Mouse (Mus musculus): ENCODE data around the gene Pde4d. TPM values are rescaled to one million over a fixed set of nuclear protein-coding genes. Genes with fewer than 3 reads are reported as not detected.

Gene Pde4d
- total RNA-seq, 2 experiments from 2014 or later: 26.1 to 30.2 TPM

GRCm38 (mm10) chr13:109231848-109232460 is 782.2 kb downstream of the Pde4d start:
- no peak for DNase-seq (ENCODE audit: low spot score in 2 of 2)

- DNase-seq (ENCODE audit: low spot score in 2 of 2): no peak
Observed at GRCm38 (mm10) chr13:109232531-109232930, 782.8 kb downstream of the Pde4d start.

- DNase-seq (ENCODE audit: low spot score in 2 of 2): no peak
Observed at GRCm38 (mm10) chr13:109233911-109234613, 784.3 kb downstream of the Pde4d start.

GRCm38 (mm10) chr13:109236047-109236446 is 786.3 kb downstream of the Pde4d start:
- DNase-seq (ENCODE audit: low spot score in 2 of 2): no peak

DNA sequence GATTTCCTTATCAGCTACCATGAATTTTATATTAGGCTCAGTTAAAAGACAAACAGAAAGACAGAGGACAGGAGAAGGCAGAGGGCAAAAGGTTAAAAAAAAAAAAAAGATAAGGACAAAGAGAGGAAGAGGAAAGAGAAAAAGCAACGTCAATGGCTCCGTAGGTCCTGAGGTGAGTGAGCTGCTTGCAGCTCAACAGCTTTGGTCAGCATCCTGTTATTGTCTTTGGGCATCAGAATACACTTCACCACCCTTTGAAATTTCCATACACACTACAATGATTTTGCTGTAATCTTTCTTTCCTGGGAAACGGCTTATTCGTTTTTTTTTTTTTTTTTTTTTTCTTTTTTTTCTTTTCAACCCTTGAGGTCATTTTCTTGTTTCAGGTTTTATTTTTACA is 788.9 kb downstream of the Pde4d start:
- no peak for DNase-seq (ENCODE audit: low spot score in 2 of 2)

- DNase-seq (ENCODE audit: low spot score in 2 of 2): no peak
Observed at GRCm38 (mm10) chr13:109239296-109239695, 789.5 kb downstream of the Pde4d start.

- no peak for DNase-seq (ENCODE audit: low spot score in 2 of 2)
Observed at GRCm38 (mm10) chr13:109242456-109243050, 792.8 kb downstream of the Pde4d start.

- DNase-seq (ENCODE audit: low spot score in 2 of 2): no peak
Observed at GRCm38 (mm10) chr13:109243160-109243559, 793.4 kb downstream of the Pde4d start.

GRCm38 (mm10) chr13:109247061-109247460 is 797.3 kb downstream of the Pde4d start:
- no peak for DNase-seq (ENCODE audit: low spot score in 2 of 2)

GRCm38 (mm10) chr13:109249315-109249714 is 799.6 kb downstream of the Pde4d start:
- no peak for DNase-seq (ENCODE audit: low spot score in 2 of 2)

DNA sequence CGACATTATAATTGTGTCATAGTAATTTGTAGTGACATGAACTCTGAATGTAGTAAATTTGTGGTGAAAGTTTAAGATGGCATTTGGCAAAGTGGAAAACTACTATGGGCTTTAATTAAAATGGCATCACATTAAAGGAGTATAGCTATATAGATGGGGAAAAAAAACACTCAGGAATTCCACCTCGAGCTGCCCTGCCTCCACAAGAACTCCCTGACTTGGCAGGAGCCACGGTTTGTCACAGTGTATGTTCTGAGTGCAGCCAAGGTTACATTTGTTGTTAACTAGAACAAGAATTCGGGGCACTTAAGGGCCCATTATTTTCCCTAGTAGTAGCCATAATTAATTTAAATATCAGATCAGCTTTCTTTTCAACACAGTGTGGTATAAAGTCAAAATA is 805.9 kb downstream of the Pde4d start:
- no peak for DNase-seq (ENCODE audit: low spot score in 2 of 2)

GRCm38 (mm10) chr13:109260220-109260795 is 810.6 kb downstream of the Pde4d start:
- peak; percentile 27 to 38 for DNase-seq (ENCODE audit: low spot score in 2 of 2)

DNA sequence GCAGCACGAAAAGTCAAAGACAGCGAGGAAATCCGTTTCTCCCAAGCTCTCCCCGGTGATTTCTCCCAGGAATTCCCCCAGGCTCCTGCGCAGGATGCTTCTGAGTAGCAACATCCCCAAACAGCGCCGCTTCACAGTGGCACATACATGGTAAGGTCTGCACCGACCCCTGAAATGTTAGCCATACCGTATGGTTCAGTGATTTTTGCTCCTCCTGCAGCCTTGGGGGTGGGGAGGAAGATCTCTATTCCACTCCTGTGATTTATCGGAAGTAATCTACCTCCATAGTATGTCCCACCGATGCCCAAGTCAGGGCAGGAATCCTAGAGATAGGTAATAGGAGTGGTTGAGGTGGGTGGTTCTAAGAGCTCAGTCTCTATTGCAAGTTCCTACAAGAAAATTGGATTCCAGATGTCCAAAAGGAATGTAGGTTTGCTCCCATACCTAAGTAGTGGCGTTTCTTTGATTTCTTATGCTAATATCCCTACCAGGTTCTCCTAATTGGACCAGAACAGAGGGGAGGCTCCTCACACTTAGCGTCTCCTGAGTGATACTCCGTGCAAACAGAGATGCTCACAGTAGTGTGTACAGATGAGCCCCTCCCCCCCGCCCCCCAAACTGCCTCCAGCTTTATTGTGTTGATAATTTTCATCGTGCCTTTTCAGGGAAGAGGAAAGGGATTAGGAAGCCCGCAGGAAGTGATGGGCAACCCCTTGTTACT is 811.2 kb downstream of the Pde4d start:
- no peak for DNase-seq (ENCODE audit: low spot score in 2 of 2)

GRCm38 (mm10) chr13:109261642-109262220 is 812.0 kb downstream of the Pde4d start:
- DNase-seq (ENCODE audit: low spot score in 2 of 2): no peak

DNA sequence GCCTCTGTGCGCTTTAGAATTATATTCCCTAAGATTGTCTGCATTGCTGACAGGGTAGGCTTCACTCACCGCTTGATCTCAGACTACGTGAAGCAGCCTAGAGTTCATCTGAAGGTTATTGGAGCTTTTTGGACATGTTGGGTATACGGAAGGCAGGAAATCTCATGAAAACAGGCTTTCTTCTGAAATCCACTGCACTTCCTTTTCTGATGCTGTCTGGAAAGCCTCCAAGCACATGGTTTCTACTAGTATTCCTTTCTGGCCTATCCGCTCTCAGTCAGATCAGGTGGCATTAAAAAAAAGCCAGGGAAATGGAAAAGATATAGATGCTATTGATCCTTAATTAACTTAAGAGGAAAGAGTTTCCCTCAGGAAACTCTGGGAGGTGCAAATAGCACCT is 812.8 kb downstream of the Pde4d start:
- no peak for DNase-seq (ENCODE audit: low spot score in 2 of 2)

DNA sequence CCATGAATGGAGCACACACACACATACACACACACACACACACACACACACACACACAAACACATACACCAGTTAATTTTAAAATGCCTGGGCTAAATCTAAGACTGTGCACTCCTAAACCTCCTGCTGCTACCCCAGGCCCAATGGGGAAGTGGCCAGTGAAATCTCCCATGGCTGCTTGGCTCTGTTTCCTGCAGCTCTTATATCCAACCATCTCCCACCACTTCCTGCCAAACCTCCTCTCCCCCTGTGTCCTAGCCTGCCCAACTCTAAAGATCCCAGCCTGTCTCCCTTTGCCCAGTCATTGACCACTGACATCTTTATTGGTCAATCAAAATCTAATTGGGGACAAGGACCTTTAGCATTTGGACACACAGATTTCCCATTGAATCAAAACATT is 814.1 kb downstream of the Pde4d start:
- DNase-seq (ENCODE audit: low spot score in 2 of 2): no peak

DNA sequence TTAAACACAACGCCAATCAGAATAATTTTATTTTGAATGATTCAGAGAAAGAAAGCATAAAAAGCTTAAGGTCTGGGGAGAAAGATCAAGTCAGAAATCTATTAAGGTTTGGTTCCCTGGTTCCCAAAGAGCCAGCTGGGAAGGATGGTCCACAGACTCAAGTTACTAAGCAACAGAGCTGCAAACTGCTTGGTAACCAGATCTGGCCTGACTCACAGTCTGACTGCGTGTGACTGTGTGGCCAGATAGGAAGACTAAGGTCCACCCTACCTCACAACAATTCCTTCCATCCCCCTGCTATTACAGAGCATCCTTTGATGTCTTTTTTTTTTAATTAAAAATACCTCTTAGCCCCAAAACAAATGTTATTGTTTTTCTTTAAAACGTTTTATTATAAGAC is 818.5 kb downstream of the Pde4d start:
- no peak for DNase-seq (ENCODE audit: low spot score in 2 of 2)

DNA sequence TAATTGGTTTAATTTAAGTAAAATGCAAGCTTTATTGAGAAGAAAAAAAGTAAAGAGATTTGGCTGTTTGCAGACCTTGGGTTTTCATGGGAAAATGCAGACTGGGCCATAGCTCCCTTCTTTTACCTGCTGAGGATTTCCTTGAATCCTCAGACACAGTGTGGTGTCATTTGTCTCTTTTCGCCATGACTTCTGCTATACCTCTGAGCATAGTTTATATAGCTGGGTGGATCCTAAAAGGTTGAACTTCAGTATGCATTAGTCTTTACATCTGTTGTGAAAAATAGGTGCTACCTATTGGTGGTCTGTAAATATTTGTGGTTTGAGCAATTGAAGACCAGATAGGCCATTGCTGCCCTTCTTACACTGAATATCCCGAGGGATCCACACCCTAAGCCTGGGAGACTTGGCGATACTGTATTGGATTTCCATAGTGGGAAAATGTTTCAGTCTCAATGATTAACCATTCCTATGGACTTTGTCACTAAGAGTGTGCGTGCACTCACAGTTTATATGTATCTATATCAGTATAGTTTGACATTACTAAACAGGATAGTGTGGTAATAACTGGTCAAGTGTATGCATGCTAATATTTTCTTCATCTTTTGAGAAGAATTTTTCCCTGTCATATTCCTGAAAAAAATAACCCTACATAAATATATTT is 819.0 kb downstream of the Pde4d start:
- DNase-seq (ENCODE audit: low spot score in 2 of 2): no peak

DNA sequence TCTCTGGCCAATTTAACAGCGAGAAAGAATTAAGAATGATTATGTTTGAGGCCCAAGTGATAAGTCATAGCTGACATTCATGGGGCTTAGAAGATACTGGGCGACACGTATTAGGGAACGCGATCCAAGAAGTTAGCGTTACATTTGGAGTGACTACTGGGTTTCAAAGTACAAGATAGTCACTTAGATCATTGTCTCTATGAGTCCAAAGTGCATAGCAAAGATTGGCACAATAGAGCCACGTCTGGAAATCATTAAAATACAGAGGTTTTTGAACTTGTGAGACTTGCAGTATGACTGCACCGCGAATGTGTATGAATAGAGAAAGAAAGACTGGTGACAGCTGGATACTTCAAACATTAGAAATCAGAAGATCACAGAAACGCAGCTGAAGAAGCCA is 825.1 kb downstream of the Pde4d start:
- no peak for DNase-seq (ENCODE audit: low spot score in 2 of 2)

DNA sequence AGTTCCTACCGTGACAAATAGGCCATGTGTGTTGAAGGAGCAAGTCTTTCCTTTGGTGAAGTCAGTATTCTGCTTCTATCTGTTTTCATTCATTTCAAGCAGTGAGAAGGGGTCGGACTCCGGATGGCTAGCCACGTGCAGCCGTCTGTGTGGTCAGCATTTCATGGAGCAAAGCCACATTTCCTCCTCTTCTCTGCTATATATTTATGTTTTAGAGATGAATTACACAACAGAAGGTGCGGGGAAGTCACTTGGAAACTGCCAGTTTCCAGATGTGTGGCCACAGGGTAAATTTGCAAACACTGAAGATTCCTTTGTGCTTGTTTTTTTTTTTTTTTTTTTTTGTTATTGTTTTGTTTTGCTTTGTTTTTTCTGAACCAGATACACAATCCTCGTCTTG is 828.0 kb downstream of the Pde4d start:
- DNase-seq (ENCODE audit: low spot score in 2 of 2): no peak

GRCm38 (mm10) chr13:109278504-109278912 is 828.8 kb downstream of the Pde4d start:
- no peak for DNase-seq (ENCODE audit: low spot score in 2 of 2)

Measured in adrenal gland, postnatal 4 days (tissue).